Mouse (Mus musculus): ENCODE data around the gene Dnaaf5.

DNA sequence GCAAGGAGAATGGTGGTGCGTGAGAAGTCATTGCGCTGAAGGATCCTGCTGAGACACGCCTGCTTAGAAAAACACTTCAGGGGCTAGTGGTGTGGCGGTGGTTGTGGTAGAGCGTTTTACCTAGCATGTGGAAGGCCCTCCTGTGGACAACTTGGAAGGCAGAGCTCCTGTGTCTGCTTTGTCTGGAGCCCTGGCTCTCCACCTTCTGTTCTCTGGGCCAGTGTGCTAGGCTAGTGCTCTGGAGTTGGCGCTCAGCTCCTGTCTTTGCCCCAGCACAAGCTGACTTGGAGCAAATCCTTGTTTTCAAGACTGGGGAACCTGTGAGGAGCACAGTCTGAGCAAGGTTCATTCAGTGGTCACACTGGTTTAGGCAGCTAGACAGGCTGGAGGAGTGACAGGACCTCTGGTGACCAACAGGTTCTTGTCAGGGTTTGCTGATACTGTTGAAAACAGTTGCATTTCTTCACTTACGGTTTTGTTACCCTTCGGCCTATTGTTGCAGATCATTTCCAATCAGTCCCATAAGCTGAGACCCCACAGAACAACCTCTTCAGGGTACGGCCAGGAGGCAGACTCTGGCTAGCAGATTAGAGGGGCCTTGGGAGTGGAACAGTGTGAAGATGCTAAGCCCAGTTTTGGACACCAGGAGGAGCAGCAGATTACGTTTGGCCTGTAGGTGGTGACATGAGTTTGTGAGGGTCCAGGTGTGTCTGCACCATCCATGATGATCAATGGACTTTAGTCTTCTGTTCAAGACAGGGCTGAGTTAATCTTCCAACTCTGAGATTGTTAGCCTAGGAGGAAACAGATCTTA is 59.1 kb downstream of the Dnaaf5 start:
- TF ChIP-seq HCFC1 (IDR thresholded peaks at IDR 0.05; ENCODE audit: borderline replicate concordance, insufficient read depth, low read length) (no peak), ZC3H11A (IDR thresholded peaks at IDR 0.05; ENCODE audit: borderline replicate concordance, low read depth, low read length) (no peak), ZNF384 (IDR thresholded peaks at IDR 0.05; ENCODE audit: low read depth, low read length) (no peak), CHD2 (IDR thresholded peaks at IDR 0.05; ENCODE audit: low read depth, low read length) (no peak), MAFK (IDR thresholded peaks at IDR 0.05; ENCODE audit: insufficient read depth, low read depth, low read length) (no peak)

Data from ES-E14 (cell line).